Mouse (Mus musculus) left cerebral cortex, postnatal 14 days (tissue): ENCODE measurements around the gene Gm8251. TPM values are rescaled to one million over a fixed set of nuclear protein-coding genes. Genes with fewer than 3 reads are reported as not detected.

Experiments
- total RNA-seq, 2 experiments: library from RNA; stranded (reverse); gene quantifications; 2 replicates each; pipeline ENCODE4 v1.2.3; 2021

Gene Gm8251
- total RNA-seq, 2 experiments from 2014 or later: not detected

Other genes starting within 250 kb of the Gm8251 start
- 10 to 100 TPM; 36.3 to 38.2 TPM for gene Uxs1, start 234.1 kb downstream of the Gm8251 start, total RNA-seq
- gene Tpp2, start 128.3 kb downstream of the Gm8251 start, total RNA-seq: 10 to 100 TPM; 53.2 to 55.4 TPM
- gene Mettl21c, start 41.9 kb downstream of the Gm8251 start, total RNA-seq: not detected
- gene Tex30, start 40.5 kb upstream of the Gm8251 start, total RNA-seq: 10 to 100 TPM in 1 of 2 experiments, 1 to 10 TPM in 1; 7.0 to 10.6 TPM
- gene Kdelc1, start 56.9 kb upstream of the Gm8251 start, total RNA-seq: 10 to 100 TPM; 10.4 to 10.5 TPM
- 10 to 100 TPM; 38.5 to 39.3 TPM for gene Bivm, start 57.0 kb upstream of the Gm8251 start, total RNA-seq
- 10 to 100 TPM; 19.4 to 23.0 TPM for gene Ercc5, start 85.8 kb upstream of the Gm8251 start, total RNA-seq
- under 1 TPM in 1 of 2 experiments, not detected in 1; 0.11 TPM for gene Mettl21e, start 157.0 kb upstream of the Gm8251 start, total RNA-seq